Mouse (Mus musculus) left cerebral cortex, adult 11 months (tissue): Measurements from ENCODE around the gene Cdc42.

Experiments used
- DNase-seq: peaks from one replicate; pipeline ENCODE4 v3.0.0; 2022; ENCODE audit warnings: low spot score

Gene Cdc42

DNA sequence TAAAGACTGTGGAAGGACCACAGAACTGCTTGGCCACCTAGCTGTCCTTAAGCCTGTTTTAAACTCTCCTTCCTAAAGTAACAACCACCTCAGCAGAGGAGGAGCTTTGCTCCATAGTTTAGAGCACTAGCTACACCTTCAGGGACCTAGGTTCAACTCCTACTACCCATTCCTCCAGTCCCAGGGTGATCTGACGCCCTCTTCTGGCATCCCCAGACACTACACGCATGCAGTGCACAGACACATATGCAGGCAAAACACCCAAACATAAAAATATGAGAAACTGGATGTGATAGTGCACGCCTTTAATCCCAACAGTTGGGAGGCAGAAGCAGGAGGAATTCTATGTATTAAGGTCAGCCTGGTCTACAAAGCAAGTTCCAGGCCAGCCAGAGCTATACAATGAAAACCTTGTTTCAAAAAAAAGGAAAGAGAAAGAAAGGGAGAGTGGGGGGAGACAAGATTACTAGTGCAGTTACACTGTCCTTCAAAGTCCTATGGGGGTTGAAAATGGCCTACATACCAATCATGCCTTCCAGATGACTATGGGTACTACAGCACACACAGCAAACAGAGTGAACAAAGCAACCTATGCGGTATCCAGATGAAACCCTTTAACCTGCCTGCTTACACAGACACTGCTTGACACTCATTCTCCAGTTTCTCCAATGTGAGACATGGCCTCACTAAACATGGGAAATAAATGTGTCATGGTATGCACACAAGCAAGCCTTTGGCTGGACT lies 41.3 kb downstream of the Cdc42 start:
- DNase-seq: no peak

DNA sequence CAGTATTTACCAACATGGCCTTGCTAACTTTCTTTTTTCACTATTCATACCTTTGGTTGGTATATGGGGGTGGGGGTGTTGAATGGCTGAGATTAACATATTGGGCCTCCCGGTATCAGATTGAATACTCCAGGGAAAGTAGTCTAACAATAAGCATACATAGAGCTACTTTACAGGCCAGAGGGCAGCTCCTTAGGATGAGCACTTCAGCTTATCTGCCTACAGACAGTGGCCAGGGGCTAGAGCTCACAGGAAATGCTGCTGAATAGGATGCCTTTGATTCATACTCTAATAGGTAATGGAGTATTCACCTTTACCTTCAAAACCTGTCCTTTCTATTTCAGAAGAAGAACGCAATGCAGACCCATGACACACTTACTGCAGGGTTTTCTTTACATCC lies 42.5 kb downstream of the Cdc42 start:
- DNase-seq: no peak

DNA sequence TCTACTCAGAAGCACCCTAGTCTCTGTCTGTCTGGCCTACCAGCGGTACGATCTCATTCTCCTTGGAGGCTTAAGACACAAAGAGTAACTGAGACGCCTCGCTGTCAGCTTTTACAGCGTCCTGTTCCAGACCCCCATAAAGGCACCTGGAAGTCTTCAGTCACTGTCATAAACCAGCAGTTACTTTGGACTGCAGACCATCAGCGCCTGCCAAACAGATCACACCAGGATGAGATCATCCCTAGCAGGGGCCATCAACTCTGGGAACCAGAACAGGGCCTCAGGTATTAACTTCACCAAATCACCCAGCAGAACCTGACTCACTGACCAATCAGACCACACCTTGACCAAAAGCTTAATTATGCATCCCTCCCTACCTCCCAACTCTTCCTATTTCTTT lies 43.0 kb downstream of the Cdc42 start:
- DNase-seq: no peak

DNA sequence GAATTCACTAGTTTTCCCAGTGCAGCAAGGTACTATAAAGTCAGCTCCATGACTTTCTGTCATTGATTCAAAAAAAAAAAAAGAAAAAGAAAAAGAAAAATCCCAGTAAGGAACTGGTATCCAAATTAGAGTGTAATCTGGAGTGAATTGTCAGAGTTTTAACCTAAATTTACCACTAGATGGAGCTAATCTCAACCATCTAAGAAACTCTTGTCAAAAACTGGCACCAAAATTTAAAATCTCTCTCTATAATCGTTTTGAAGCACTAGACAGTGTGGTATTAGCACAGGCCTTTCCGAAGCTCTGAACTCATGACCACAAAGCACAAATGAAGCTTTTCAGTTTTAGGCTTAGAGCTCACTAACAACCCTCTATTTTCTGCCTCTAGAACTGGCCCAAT lies 44.0 kb downstream of the Cdc42 start:
- DNase-seq: no peak

DNA sequence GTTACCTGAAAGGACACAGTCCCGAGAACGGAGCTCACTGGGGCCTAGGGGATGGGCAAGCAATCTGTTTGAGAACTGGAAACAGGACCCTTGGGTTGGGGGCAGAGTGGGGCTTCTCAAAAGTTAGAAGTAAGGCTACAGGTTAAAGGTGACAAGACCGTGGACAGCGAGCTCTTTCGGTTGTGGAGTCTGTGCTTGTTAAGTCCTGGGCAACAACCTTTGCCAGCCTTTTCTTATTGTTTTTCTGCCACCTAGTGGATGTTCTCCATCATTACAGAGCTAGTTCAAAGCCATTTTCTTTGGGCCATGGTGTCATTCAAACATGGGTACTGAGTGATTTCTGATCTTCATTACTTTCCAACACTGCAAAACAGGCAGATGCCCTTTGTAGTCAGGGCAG lies 49.1 kb downstream of the Cdc42 start:
- peak; percentile 47 for DNase-seq

DNA sequence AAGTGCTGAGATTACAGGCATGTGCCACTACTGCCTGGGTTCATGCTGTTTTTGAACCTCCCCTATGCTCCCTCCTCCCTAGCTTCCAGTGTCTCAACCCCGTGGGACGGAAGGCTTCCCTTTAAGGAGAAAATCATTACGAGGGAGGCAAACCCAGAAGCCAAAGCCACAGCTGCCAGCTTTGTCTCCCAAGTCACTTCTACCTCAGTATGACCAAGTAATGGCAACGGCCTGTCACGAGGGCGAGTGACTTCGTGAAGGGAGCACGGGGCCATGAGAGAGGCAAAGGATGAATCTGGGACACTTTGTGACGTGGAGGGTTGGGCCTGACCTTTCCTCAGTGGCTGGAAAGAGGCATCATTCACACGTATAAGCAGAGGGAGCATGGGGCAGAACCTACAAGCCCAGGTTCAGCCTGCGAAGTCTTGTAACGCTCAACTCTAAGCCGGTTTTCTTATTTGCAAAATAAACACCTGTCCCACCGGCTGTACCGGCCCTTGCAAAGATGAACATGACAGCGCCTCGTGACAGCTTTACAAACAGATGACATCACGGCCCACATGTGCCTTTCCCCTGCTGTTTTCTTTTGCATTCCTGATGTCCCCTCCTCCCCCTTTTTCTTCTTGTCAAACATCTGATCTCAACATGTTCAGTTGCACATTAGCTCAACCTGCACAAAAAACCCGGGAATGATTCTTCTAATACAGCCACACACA lies 50.4 kb downstream of the Cdc42 start:
- no peak for DNase-seq

DNA sequence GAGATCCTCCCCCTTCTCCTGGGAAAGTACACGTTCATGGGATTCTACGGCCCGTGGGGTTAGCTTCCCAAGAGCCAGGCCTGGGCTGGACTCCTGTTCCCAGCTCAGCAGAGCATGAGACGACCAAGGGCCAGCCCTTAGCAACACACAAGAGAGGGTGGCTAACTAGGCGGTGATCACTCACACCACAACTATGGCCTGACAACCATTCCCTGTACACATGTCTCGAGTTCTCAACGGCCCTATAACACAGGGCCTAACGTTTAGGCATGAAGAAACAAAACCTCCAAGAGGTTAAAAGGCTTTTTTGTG lies 51.0 kb downstream of the Cdc42 start:
- no peak for DNase-seq

DNA sequence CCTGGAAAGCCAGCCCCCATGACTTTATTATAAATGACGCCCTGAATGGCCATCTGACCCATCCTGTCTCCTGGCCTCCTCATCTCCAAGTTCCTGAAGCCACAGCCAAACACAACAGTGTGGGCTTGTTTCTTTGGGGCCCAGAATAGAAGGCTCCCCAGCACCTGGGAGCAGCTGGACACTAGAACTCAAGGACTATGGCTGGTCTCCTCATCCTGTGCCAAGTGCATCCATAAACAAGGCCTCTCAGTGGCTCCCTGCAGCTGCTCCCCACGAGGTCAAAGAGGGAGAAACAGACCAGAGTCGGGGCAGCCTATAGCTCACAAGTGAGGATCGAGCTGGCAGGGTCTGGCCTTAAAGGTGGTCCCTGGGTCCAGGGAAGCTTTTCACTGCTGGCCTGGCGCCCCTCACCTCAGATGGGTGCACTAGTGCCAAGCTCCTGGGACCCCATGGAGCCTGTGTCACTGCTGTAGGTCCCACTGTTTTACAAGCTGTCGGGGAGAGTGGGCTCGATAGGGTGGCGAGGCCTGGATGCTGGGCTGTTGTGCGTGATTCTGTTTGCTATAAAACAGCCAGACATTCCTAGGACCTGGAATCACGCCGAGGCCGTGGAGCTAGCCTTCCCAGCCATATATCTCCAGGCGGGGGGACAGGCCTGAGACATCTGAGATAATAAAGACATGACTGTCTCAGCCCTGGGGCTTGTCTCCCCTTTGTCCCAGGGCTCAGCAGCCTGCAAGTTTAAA lies 51.5 kb downstream of the Cdc42 start:
- DNase-seq: no peak

DNA sequence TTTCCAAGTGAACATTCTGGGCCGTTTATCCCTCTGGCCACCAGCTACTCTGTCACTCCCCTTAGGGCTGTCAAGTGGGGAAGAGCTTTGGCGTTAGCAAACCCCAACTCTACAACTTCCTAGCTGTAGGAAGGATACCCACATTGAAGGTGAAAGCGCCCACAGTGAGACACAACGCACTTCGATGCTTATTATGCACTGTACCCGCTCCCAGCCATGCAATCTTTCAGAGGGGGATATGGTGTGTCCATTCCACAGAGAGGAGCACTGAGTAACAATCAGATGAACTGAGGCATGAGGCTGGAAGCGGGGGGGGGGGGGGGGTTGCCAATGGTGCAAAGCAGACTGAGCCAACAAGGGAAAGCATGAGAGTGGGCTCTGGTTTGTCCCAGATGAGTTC lies 52.5 kb downstream of the Cdc42 start:
- DNase-seq: no peak

DNA sequence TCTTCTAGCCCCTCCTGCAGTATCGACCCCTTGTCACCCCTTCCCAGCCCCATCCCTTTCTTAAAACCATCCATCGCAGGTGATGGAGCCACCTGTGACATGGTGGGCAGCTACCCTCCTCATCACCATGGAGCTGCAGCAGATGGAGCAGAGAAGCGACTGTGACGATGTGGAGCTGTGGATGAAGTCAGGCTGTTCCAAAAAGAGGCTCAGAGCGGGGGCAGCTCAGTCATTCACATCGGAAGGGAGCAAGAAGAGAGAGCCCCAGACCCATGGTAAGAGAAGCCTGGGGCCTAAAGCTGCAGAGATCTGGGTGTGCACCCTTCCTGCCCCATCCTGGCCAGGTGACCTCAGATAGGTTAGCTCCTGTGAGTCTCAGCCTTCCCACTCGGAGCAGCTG lies 53.4 kb downstream of the Cdc42 start:
- DNase-seq: no peak

DNA sequence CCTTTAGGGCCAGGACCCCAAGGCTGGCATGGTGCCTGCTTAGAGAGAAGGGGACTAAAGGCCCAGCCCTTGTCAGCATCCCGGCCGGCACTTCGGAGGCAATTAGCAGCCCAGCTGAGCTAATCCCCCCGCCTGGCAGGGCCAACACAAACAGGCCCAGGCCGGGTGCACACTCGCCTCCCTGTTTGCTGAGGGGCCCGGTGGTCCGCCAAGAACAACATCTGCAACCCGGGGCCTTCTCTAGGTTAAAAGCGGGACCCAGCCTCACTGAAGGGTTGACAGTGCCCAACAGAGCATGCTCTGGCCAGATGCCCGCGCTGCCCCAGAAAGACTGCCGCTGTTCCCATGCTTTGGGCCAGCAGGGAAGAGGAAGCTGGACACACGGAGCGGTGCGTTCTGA lies 55.9 kb downstream of the Cdc42 start:
- no peak for DNase-seq

DNA sequence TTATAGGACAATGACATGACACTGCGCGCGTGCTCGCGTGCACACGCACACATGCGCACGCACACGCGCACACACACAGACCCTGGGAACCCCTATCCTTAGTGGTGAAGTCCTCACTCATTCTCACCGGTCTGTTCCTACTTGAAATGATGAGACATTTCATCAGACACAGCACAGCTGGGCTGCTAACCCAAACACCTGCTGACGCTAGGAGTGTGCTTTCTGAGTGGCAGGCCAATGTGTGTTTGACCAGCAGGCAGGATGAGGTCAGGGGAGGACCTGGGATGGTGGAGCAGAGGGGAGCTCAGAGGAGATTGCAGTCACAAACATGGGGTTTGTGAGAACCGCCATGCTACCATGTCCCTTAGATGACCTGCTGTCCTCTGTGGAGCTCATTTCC lies 57.3 kb downstream of the Cdc42 start:
- DNase-seq: no peak

DNA sequence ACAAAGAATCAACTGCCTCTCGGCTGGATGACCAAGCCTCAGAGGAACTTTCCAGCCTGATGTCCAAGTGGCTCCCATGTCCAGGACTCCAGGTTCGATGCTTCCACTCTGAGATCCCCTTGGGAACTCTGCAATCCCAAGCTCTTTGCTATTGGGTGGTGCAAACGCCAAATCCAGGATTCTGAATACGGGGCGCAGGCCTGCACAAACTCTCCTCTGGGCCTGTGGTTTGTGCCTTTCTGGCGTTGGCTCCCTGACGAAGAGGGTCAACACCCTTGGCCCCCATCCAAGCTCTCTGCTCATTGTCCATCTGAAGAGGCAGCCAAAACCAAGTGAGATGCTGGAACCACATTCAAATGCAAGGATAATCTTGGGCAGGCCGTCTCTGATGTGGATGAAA lies 59.1 kb downstream of the Cdc42 start:
- DNase-seq: no peak

DNA sequence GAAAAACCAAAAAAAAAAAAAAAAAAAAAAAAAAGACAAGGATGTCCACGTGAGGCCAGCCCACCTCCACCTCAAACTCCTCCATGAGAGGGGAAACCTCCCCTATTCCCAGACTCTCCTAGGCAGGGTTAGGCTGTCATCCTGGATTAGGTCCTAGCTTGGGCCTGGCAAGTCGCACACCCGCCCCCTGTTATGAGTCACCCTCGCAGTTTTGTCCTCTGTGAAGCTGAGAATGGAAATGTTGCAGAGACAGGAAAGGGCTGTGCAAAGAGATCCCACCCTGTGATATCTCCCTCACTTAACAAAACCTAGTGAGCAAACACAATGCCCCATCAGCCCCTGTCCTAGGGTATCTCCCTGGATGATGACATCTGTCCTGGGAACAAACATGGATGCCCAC lies 59.9 kb downstream of the Cdc42 start:
- DNase-seq: no peak

DNA sequence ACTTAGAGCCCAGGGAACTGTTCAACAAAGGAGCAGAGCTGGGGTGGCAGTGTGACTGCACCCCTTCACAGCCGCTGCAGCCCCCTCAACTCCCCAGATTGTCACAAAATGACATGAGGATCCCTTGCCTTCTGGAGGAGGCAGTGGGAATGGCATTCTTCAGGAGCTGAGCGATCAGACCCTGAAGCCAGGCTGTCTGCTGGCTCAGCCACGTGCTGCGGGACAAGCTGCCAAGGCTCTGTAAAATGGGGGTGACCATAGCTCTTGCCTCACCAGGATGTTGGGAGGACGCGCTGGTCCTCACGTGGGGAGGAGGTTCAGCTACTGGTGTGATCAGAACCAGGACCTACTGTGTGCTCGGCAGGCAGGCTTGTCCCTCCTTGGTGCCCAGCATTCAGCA lies 62.6 kb downstream of the Cdc42 start:
- DNase-seq: no peak

DNA sequence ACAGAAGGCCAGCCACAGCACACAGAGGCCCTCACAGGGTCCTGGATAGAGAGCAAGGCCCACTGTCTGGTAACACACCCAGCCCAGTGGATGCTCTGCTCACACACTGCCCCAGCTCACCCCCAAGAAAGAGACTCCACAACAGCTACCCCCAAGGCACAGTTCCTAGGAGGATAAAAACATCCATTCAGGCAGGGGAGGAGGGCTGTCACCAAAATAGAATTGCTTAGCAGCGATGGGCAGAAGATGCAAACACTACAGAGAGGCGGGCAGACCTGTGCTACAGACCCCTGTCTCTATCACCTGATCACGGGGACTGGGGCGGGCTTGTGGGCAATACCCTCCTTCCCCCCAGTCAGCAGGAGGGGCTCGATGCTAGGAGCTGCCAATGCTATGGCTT lies 63.0 kb downstream of the Cdc42 start:
- no peak for DNase-seq

DNA sequence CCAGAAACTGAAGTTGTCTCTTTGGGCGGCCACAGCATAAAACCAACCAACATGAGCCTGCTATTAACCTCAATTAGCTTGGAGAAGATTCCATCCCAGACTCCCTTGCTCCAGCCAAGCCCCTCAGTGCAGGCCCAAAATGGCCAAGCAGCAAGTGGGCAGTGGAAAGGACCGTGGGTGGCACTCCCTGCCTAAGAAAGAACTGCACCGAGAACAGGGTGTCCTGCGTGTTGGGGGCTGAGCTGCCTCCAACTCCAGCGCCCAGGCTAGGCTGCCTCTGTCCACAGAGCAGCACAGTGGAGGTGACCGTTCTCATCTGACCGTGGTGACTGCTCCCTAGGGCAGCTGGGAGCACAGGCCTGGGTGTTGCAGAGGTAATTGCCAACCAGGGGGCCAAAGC lies 63.5 kb downstream of the Cdc42 start:
- no peak for DNase-seq

DNA sequence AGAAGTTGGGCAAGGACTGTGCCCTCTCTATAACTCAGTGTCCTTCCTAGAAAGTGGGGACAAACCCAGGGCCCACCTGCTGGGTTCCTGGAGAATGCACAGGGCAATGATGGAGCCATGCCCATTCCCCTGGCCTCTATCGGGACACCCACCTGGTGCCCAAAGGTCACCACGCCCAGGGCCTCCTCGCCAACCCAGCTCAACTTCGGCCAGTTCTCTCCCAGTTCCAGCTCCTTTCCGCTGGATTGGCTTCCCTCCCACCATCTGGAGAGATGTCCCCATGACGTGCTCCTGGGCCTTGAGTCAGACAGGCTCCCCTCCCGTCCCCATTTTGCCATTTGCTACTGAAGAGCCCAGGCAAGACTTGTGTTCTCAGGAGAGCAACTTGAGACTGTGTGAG lies 64.9 kb downstream of the Cdc42 start:
- no peak for DNase-seq

DNA sequence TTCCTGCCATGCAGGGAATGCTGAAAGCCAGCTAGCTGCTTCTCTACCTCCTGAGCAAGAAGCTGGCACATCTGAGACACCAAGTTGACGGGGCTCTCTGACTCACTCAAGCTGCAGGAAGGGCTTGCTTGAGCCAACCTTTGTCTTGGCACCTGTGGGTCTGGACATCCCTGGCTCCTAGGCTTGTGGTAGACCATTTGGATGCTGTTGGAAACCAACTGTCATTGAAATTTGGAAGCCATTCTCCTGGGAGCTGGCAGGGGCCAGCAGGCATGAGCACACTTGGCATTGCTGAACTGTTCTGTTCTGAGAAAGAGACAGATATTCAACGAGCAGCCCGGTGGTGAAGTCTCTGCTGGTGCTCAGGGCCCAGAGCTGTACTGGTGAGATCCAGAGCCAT lies 67.3 kb downstream of the Cdc42 start:
- DNase-seq: no peak

DNA sequence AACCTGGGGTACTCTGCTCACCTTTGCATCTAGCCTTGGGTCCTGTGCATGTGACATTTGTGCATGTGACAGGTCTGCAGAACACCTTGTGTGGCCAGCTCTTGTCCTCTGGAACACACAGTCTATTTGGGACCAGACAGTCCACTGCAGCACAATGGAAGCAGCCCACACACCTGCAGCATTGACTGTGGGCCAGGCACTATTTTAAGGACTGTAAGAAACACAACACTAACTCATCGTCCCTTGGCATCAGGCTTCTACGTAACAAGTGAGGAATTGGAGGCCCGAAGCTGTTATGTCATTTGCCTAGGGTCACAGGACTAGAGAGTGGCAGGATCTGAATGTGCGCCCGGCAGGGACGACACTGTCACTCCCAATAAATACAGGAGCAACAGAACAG lies 67.8 kb downstream of the Cdc42 start:
- no peak for DNase-seq

DNA sequence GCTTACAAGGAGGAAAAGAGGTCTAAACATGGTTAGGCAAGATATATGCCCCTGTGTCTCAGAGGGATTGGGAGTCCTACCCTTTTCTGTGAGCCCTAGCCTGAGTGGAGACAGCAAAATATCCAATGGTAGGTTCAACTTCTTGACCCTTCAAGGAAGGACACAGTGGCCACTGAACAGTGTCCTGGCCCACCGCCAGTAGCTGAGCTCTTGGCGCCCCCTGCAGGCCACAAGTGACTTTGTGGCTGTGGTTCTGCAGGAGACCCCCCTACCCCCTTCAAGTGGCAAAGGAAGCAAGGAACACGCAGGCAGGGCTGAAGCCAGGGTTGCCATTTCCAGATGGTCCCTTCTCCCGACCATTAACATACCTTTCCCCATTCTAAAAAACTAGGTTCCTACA lies 69.7 kb downstream of the Cdc42 start:
- no peak for DNase-seq

DNA sequence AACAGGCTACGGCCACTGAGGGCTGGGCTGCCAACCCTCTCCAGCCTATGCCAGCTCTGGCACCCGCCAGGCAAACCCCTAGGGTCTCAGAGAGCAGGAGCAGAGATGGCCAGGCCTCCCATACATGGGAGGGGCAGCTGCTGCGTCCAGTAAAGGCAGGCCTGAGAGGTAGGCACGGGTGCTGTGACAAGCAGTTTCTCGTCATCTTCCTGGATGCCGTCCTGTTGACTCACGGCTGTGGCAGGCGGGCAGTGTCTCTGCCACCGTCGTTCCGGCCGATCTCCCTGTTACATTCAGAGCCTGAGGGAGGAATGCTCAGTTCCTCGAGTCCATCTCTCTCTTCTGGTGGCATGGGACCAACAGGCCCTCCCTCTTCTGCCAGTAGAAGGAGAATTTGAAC lies 70.3 kb downstream of the Cdc42 start:
- no peak for DNase-seq

DNA sequence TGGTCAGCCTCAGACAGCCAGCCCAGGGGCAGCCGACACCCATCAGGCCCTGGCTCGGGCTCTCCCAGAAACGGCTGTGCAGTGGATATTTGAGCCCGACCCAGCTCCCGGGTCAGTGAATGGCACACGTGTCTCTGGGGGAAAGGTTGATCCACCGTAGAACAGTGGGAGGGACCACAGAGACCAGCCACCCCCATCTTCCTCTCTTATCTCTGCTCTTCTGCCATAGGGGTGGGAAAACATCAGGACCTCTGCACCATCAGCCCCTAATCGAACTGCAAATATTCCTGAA lies 70.9 kb downstream of the Cdc42 start:
- no peak for DNase-seq
